Mouse (Mus musculus) kidney, adult 2 months (tissue): Measurements from ENCODE around the gene Kcna1. TPM values are rescaled to one million over a fixed set of nuclear protein-coding genes. Genes with fewer than 3 reads are reported as not detected.

Experiments used
- DNase-seq: peaks from one replicate; pipeline ENCODE4 v3.0.0; 2021
- H3K27ac ChIP-seq: fragments of 200-500 bp; 2 replicates; pipeline ENCODE4 v1.5.1; 2012; ENCODE audit warnings: low read depth, low read length, control low read depth, inconsistent platforms; ENCODE audit not compliant: insufficient read depth
- H3K27me3 ChIP-seq: fragments of 200-500 bp; replicated peaks from 2 replicates; pipeline ENCODE4 v1.6.1; 2012; ENCODE audit warnings: mild to moderate bottlenecking, moderate library complexity, low read length, inconsistent platforms; ENCODE audit not compliant: control insufficient read depth, insufficient read depth
- H3K36me3 ChIP-seq: fragments of 200-500 bp; 2 replicates; pipeline ENCODE4 v1.6.1; 2012; ENCODE audit warnings: mild to moderate bottlenecking, moderate library complexity, low read length, inconsistent platforms; ENCODE audit not compliant: control insufficient read depth, insufficient read depth
- H3K4me1 ChIP-seq: fragments of 200-500 bp; 2 replicates; pipeline ENCODE4 v1.6.1; 2011; ENCODE audit warnings: low read length; ENCODE audit not compliant: control insufficient read depth, insufficient read depth
- H3K4me3 ChIP-seq: fragments of 200-500 bp; 2 replicates; pipeline ENCODE4 v1.5.1; 2011; ENCODE audit warnings: mild to moderate bottlenecking, low read depth, low read length, control low read depth; ENCODE audit not compliant: insufficient read depth
- CTCF ChIP-seq: fragments of 200-500 bp; conservative IDR thresholded peaks from 2 replicates; pipeline ENCODE4 v1.5.1; 2011; ENCODE audit warnings: low read depth, mild to moderate bottlenecking, control low read depth, low read length, moderate library complexity, mixed read lengths; ENCODE audit not compliant: insufficient read depth, insufficient read length
- POLR2A ChIP-seq: fragments of 200-500 bp; IDR thresholded peaks from one replicate; pipeline ENCODE4 v1.6.1; 2011; ENCODE audit warnings: low read depth, low read length, control low read depth
- WGBS: fragments of 180-500 bp; shearing (Covaris S2); methylation state at CpG from one replicate; pipeline ENCODE4 v1.1.7; 2018; 5-methylcytosine and 5-hydroxymethylcytosine counted together
- polyA plus RNA-seq: library from polyadenylated mRNA; depleted of rRNA; stranded (reverse); fragments of >200 nt; gene quantifications from 2 replicates; pipeline ENCODE4 v1.2.3, GENCODE M21; 2012

Kcna1 gene
- polyA plus RNA-seq, 1 experiment = 0.77 TPM

GRCm38 (mm10) chr6:126657646-126658394 is 11.6 kb upstream of the Kcna1 start:
- no peak for TF ChIP-seq CTCF
- no peak for TF ChIP-seq POLR2A
- DNase-seq = peak; percentile 77
- Histone ChIP-seq H3K36me3 (no peaks in the 10 kb centered on the region), H3K4me1 (peaks cover 13% of the 10 kb centered on the region), H3K27ac (peak overlapping the region; percentile 26; the same call in 1 of the 2 replicates), H3K4me3 (no peak overlapping the region), H3K27me3 (no peaks in the 10 kb centered on the region)
- WGBS = 64% methylated on average over 2 of the region's 2 CpGs

DNA sequence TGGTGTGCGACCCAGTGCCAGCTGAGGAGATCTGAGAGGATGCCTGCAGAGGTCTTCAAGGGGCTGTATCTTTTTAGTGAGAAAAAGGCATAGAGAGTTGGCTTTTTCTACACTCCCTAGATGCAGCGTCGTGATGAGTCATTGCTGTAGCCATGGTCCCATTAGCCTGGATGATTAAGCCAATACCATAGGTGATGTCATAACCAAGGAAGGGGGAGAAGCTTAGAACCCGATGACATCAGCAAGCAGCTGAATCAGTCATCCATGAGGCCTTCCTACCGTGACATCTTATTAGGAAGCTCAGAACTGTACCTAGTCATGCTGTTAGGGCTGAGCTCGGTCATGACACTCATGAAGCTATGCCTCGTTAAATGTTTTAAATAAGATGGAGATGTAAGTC is 7.4 kb upstream of the Kcna1 start:
- TF ChIP-seq CTCF (no peak), POLR2A (no peak)
- Histone ChIP-seq H3K36me3 (no peaks in the 10 kb centered on the region), H3K27ac (no peak overlapping the region), H3K4me3 (no peak overlapping the region), H3K27me3 (no peaks in the 10 kb centered on the region), H3K4me1 (peaks cover 13% of the 10 kb centered on the region)
- 79% methylated on average over 7 of the region's 7 CpGs for WGBS
- DNase-seq = no peak

DNA sequence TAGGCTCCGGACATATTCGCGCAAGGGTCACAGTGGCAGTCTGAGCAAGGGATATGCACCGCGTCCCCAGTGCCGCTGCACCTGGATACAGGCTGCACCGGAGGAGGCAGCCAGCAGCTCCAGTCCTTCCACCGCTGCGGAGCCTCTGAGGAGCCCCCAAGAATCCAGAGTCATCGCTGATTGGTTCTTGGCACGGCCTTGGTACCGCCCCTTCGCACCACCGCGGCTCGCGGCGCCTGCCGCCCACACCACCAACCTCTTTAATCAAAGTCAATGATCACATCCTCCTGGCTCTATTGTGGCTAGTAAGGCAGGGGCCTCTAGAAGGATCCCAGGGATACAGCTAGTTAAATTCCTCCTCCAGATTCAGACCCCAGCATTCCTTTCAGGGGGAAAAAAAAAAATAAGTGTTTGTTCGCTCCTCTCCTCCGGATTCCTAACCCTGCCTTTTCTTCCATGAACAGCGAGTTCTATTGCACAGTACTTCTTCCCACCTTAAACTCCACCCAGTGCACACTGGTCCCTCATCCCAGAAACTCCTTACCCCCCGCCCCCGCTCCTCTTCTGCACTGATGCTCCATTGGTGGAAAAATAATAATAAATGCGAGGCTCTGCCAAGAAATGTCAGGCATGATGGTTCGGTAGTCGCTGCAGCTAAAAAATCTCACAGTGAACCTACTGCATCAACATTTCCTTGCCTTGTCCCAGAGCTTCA is 383 bp downstream of the Kcna1 start:
- DNase-seq = no peak

DNA sequence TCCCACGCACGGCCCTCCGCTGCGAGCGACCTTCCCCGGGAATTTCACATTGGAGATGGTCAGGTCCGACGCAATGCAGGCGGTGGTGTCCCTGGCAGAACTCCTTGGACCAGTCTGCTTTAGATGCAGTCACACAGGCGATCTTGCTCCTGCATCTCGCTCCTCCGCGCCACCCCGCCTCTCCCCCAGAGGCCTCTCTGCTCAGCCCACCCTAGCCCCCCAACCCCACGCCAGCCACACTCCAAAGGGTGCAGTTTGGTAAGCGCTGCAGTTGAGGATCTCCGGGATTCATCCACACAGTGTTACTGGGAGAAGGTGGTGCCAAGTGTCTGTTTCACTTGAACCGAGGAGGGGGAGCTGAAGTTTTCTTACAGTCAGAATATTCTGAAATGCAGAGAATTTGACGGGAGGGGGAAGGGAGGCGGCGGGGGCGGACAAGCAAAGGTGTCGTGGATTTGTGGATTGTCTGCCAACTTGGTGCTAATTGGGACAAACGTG is 1.1 kb downstream of the Kcna1 start:
- no peak overlapping the region for H3K4me3 ChIP-seq
- WGBS = under 1% methylated on average over 24 of the region's 24 CpGs
- no peak for TF ChIP-seq POLR2A
- no peak for TF ChIP-seq CTCF
- no peaks in the 10 kb centered on the region for H3K4me1 ChIP-seq
- H3K36me3 ChIP-seq = no peaks in the 10 kb centered on the region
- DNase-seq = no peak
- peaks cover 2% of the 10 kb centered on the region; the same call in 1 of the 2 replicates for H3K27me3 ChIP-seq
- H3K27ac ChIP-seq = no peak overlapping the region

More for the DNA sequence above, 383 bp downstream of the Kcna1 start:
- Histone ChIP-seq H3K4me3 (no peak overlapping the region), H3K27ac (no peak overlapping the region), H3K27me3 (peaks cover 2% of the 10 kb centered on the region; the same call in 1 of the 2 replicates), H3K36me3 (no peaks in the 10 kb centered on the region), H3K4me1 (no peaks in the 10 kb centered on the region)
- TF ChIP-seq POLR2A (no peak), CTCF (no peak)
- 2% methylated on average over 27 of the region's 27 CpGs for WGBS

- no peaks in the 10 kb centered on the region for H3K4me1 ChIP-seq
- H3K27me3 ChIP-seq = peaks cover 2% of the 10 kb centered on the region; the same call in 1 of the 2 replicates
- WGBS = under 1% methylated on average over 66 of the region's 66 CpGs
- H3K4me3 ChIP-seq = 0 out of 2 replicates have a peak overlapping the region, but pooled peaks have one; percentile 1
- TF ChIP-seq CTCF (no peak), POLR2A (no peak)
- H3K27ac ChIP-seq = no peak overlapping the region
- peak; percentile 12 for DNase-seq
- no peaks in the 10 kb centered on the region for H3K36me3 ChIP-seq
These were observed 1.8 kb downstream of the Kcna1 start for GRCm38 (mm10) chr6:126644181-126645043.

- WGBS = 2% methylated on average over 25 of the region's 25 CpGs
- Histone ChIP-seq H3K27me3 (peaks cover 2% of the 10 kb centered on the region; the same call in 1 of the 2 replicates), H3K4me1 (no peaks in the 10 kb centered on the region), H3K27ac (no peak overlapping the region), H3K4me3 (no peak overlapping the region), H3K36me3 (no peaks in the 10 kb centered on the region)
- no peak for DNase-seq
- TF ChIP-seq CTCF = no peak
- no peak for TF ChIP-seq POLR2A
These were observed 2.7 kb downstream of the Kcna1 start for GRCm38 (mm10) chr6:126643341-126644055.
